Mouse (Mus musculus): ENCODE results near the gene 6030458C11Rik.

Gene 6030458C11Rik

DNA sequence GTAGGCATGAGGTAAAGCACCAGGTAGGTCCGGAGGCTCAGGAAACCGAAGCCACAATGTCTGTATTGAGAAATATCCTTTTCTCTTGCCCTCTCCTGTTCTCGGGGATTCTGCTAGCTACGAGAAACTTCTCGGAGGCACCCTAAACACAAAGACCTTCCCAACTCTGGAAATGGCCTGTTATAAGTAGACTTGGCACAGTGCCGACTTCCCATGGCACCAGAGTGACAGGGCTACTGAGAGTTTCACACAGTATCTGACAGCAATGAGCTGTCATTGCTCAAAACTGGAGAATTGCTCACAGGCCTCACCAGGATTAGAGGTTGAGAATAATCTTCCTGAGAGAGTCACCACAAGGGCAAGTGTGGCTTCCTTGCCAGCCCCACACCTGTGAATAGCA, 63.7 kb downstream of the 6030458C11Rik start:
- DNase-seq (ENCODE audit: low spot score), result peak; percentile 10

DNA sequence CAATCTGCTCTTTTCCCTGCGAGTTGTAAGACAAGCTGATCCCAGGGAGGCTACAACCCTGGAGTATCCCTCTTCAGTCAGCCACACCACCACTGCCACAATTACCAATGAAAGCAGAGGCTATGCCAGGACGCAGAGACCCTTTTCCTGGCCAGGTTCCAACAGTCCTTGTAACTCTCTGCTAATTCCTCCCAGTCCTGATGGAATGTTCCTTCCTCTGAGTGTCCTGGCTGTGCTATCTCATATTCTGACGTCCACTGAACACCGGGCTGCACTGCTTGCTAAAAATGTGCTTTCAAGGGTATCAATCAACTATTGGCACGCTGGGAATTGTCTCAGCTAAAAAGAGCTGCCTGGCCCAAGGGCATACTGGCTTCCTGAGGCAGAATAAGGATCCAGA, 66.0 kb downstream of the 6030458C11Rik start:
- DNase-seq (ENCODE audit: low spot score), result no peak

Measured in adipocyte (in vitro differentiated cells).